Mouse (Mus musculus) heart, adult 18-20 months (tissue): ENCODE data around the gene Tsga10. TPM values are rescaled to one million over a fixed set of nuclear protein-coding genes. Genes with fewer than 3 reads are reported as not detected.
"Not testable (repeated sequence)": the region's sequence is repeated elsewhere in the genome, so short reads cannot be mapped to it uniquely, and the experiment has no call there.

Source experiments
- DNase-seq, 2 experiments: peaks; one replicate each; pipeline ENCODE4 v3.0.0; 2021 to 2022; ENCODE audit warnings: mixed read lengths in 1 of 2
- total RNA-seq, 2 experiments: library from RNA; stranded (reverse); gene quantifications; 2 replicates each; pipeline ENCODE4 v1.2.3; 2021

The Tsga10 gene
- total RNA-seq, 2 experiments from 2014 or later = 4.0 to 5.0 TPM

GRCm38 (mm10) chr1:37719761-37720640 is 146.2 kb downstream of the Tsga10 start, which contains the start of gene 2010300C02Rik:
Gene 2010300C02Rik (minus strand): TSS chr1:37720085.
- DNase-seq = peak; percentile 33 to 34

DNA sequence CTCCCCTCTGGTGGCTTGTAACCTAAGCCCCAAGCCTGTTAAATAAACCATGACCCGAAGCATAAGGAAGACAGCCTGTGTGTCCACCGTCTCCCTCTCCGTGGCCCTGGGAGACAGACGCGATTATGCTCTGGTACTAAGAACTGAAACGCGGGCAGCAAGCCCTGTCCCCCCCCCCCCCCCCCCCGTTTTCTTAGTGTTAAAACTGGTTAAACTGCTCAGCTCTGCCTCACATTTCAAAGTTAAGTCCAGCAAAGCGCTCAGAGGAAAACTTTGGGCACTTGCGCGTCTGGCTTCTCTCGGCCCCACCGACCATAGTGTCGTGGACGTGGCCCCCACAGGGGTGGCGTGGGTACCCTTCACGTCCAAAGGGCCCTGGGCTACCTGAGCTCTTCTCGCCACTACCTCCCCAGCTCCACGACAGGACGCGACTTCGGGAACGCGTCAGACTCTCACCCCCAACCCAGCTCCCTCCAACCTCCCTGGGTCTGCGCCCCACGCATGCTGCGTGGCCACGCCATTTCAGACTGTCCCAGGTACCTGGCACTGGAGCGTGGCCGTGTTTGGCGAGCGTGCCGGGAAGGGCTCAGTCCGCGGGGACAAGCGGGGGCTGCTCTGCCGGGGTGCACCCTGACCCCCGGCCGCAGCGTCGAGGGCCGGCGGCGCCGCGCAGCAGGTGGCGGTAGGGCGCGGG is 147.1 kb downstream of the Tsga10 start:
- DNase-seq = no peak

- DNase-seq = no peak
Observed at GRCm38 (mm10) chr1:37718516-37718915, 147.7 kb downstream of the Tsga10 start.

DNA sequence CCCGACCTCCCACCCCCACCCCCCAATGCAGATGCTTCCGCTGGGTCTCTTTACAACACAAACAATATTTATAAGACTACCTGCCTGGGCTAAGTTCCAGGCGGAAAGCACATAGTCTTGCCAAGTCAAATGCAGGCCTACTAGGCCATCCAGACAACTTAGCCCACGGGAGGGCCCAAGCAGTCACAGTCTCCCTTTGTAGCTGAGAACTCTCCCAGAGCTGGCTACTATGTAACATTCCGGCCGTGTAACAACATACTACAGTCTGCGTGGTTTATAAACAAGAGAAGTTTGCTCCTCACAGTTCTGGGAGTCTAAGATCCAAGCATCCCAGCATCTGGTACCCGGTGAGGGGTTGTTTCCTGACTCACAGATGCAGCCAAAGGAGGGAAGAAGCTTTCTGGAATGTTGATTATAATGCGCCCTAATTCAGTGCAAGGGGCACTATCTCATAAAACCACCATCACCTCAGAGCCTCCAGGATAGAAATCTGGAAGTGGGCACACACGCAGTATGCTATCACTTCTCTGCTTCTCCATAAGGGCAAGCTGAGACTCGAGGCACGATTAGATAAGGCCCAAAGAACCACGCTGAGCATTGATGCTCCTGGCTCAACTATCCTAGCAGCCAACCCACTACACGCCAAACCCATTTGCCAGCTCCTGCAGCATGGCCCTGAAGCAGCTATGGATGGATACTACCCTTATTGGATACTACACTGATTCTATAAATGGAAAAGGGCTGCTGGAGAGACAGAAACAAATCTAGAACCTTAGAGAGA is 148.6 kb downstream of the Tsga10 start:
- no peak for DNase-seq

DNA sequence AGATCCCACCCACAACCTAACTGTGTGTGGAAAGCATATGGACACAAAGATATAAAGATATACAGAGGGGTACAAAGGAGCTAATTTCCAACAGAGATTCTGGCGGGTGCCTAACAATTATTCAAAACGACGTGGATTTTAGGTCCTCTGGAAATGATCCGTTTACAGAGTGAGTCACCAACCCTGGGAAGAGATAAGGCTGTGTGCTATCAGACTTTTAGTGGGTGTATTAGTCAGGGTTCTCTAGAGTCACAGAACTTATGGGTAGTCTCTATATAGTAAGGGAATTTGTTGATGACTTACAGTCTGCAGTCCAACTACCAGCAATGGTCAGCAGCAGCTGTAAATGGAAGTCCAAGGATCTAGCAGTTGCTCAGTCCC is 153.9 kb downstream of the Tsga10 start:
- not testable (repeated sequence) for DNase-seq

GRCm38 (mm10) chr1:37711596-37712356 is 154.5 kb downstream of the Tsga10 start:
- no peak for DNase-seq

- no peak for DNase-seq
Observed at GRCm38 (mm10) chr1:37711082-37711481, 155.1 kb downstream of the Tsga10 start.

DNA sequence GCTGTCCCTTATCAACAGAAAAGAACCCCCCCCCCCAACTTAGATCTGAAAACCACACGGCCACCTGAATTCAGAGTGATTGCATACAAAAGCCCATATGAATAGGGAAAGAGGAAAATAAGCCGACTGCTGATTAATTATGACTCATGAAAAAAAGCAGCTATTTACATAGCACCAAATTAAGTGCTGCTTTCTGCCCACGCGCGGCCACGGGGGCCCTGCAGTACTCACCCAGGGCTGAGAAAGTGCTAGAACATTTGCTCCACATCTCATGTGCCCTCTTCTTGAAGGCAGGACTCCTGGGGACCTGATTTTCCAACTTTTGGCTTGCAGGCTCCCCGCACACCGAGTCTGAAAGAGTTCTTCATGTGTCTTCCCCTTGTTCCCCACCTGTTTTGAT is 156.5 kb downstream of the Tsga10 start:
- DNase-seq = no peak

GRCm38 (mm10) chr1:37708270-37708955 is 157.8 kb downstream of the Tsga10 start:
- peak; percentile 59 to 74 for DNase-seq

Other genes with a start within 250 kb of the Tsga10 start
- gene 2010300C02Rik, start 146.3 kb downstream of the Tsga10 start, total RNA-seq = 1 to 10 TPM; 1.0 to 1.4 TPM
- gene Lipt1, start 5.3 kb upstream of the Tsga10 start, total RNA-seq = 10 to 100 TPM; 13.6 to 13.7 TPM
- gene Mitd1, start 24.0 kb upstream of the Tsga10 start, total RNA-seq = 1 to 10 TPM; 3.6 to 4.3 TPM
- 100 to 1,000 TPM; 418 to 431 TPM for gene Mrpl30, start 24.0 kb upstream of the Tsga10 start, total RNA-seq
- not detected for gene Lyg2, start 50.1 kb upstream of the Tsga10 start, total RNA-seq
- not detected for gene Lyg1, start 91.3 kb upstream of the Tsga10 start, total RNA-seq
- gene Txndc9, start 131.5 kb upstream of the Tsga10 start, total RNA-seq = 10 to 100 TPM; 51.9 to 61.4 TPM
- 10 to 100 TPM; 50.2 to 54.9 TPM for gene Eif5b, start 131.6 kb upstream of the Tsga10 start, total RNA-seq